22 mouse cellular contexts compared by ENCODE assay signal in the genomic region with DNA sequence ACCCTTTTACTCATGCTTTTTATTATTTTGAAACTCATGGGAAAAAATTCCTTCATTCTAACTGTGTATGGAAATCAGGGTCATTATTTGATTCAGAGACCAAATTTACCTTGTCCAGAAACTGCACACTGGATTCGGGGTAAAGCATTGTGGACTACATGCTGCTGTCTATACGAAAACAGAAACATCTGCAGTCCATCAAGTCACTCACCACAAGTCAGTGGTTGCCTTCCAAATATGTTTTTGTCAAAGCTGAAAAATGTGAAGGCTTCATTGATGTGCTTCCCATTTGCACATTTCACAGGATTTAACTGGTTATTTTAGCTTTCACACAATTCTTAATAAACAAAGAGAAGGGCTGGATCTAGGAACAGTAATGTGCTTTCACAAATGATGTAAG.
"Had no signal": no experiment of that assay in that cellular context is flagged by ENCODE, and none has a peak within 500 bp of the region (broad histone marks: within the 10 kb centered on the region; RNA-seq: fewer than 3 reads in every experiment).

No protein-coding gene starts in this region.

- H3K4me2 ChIP-seq: limb, embryonic 15.5 days; liver, embryonic 11.5 days; midbrain, embryonic 13.5 days; neural tube, embryonic 13.5 days had no signal

- DNase-seq: kidney, adult 18-20 months; kidney, adult 9 months; kidney, postnatal 25 days; layer of hippocampus, adult 9-11 months; liver, postnatal 0 days; lung, postnatal 36 days; retina, postnatal 1 day; right cerebral cortex, postnatal 25 days; spleen, adult 18-20 months; thymus, adult 18-20 months; thymus, postnatal 36 days had no signal

- H3K4me1 ChIP-seq: limb, embryonic 15.5 days; megakaryocyte, embryonic 14.5 days; midbrain, embryonic 10.5 days; midbrain, embryonic 13.5 days; neural tube, embryonic 13.5 days had no signal

- H3K4me3 ChIP-seq: layer of hippocampus, adult 2 months; limb, embryonic 15.5 days; megakaryocyte, embryonic 14.5 days; midbrain, embryonic 10.5 days; midbrain, embryonic 13.5 days; myocyte; neural tube, embryonic 13.5 days had no signal

- ATAC-seq: liver, postnatal 0 days; lung, postnatal 0 days; midbrain, embryonic 13.5 days; midbrain, embryonic 16.5 days had no signal

- H3K27me3 ChIP-seq: limb, embryonic 15.5 days; megakaryocyte, embryonic 14.5 days; midbrain, embryonic 13.5 days; neural tube, embryonic 13.5 days had no signal

- H3K27ac ChIP-seq: layer of hippocampus, adult 2 months; limb, embryonic 15.5 days; liver, embryonic 14.5 days; midbrain, embryonic 10.5 days; midbrain, embryonic 13.5 days; neural tube, embryonic 13.5 days had no signal

- H3K36me3 ChIP-seq: limb, embryonic 15.5 days; midbrain, embryonic 10.5 days; midbrain, embryonic 13.5 days; neural tube, embryonic 13.5 days had no signal

- H3K9ac ChIP-seq: limb, embryonic 15.5 days; liver, embryonic 14.5 days; liver, postnatal 0 days; midbrain, embryonic 13.5 days; neural tube, embryonic 13.5 days had no signal

- H3K9me3 ChIP-seq: limb, embryonic 15.5 days; megakaryocyte, embryonic 14.5 days; midbrain, embryonic 10.5 days; midbrain, embryonic 13.5 days; neural tube, embryonic 13.5 days had no signal
